Mouse (Mus musculus): ENCODE measurements at regions not wholly inside any gene's neighbourhood (a gene's known extent, or its start where the extent isn't known, plus 50 kb on each side); places are given as distances from the start of the nearest gene placed in this dataset.
A peak's percentile ranks its signal among the peaks of the same experiment; 100 is the strongest.
"Not testable (repeated sequence)": the region's sequence is repeated elsewhere in the genome, so short reads cannot be mapped to it uniquely, and the experiment has no call there.

GRCm38 (mm10) chr14:37571971-37572370, 436.9 kb upstream of the Ghitm start:
- DNase-seq (ENCODE audit: low spot score): no peak

DNA sequence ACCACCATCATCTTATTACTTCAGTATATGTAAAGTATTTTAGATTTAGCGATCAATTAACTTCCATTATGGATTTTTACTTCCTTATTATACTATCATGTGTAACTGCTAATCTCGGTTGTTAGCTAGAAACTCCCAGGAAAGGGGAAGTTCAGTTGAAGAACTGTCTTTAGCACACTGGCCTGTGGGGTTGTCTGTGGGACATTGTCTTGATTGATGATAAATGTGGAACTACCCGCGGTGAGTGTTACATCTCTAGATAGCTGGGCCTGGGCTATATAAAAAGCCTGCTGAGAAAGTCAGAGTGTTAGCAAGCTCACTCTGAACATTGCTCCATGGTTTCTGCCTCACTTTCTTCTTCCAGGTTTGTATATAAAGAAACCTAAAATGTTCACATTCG, 423.2 kb upstream of the Ghitm start:
- DNase-seq (ENCODE audit: low spot score): no peak

DNA sequence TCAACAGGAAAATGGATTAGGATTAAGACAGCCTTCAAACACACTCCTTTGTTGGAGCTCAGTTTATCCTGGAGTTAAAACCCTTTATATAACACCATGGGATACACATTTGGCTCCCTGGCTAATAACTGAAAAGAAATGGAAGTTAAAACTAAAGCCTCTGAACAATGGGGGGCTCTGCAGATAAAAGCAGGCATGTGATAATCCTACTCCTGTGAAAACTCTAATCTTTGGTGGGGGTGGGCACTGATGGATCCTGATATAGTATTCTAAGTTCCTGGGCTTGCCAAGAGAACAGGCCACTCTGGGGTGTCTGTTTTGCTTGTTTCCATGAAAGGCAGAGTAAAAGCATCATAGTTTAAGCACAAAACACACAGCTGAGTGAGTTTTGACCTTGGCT, 388.5 kb upstream of the Ghitm start:
- no peak for DNase-seq (ENCODE audit: low spot score)

GRCm38 (mm10) chr14:37520631-37521030, 385.6 kb upstream of the Ghitm start:
- not testable (repeated sequence) for DNase-seq (ENCODE audit: low spot score)

DNA sequence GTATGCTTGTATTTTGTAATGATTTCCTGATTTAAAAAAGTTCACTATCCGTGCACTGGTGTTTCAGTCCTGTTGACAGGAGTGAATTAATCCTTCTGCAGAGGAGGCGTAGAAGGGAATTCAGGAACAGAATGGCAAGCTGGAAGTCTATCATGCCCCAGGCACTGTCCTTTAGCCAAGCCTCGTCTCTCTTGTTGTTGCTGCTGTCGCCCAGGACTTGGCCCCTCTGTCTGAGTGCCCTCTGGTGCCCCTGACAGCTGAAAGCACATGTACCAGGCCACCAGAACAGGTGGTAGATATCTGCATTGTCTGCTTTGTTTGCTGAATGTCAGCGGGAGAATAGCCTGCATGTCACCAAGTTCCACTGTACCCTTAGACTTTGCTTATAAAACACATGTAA, 370.2 kb upstream of the Ghitm start:
- no peak for DNase-seq (ENCODE audit: low spot score)

GRCm38 (mm10) chr14:37490711-37491110, 355.6 kb upstream of the Ghitm start:
- no peak for DNase-seq (ENCODE audit: low spot score)

DNA sequence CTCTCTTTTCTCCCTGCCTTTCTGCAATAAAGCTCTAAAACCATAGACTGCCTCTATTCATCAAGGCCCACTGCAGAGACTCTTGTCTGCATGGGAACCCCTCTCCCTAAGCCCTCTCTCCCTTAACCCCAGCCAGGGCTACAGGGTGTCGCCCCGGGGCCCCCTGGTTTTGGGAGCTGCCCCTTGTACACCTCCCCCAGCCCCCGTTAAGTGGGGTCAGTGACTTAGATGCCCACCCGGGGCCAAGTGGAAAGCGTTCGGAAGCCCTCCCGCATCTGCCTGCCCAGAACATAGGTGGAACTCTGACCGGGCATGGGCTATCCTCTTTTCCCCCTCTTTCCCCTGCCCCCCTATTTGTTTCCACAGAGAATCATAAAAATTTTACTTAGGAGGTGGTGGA, 350.2 kb upstream of the Ghitm start:
- no peak for DNase-seq (ENCODE audit: low spot score)

DNA sequence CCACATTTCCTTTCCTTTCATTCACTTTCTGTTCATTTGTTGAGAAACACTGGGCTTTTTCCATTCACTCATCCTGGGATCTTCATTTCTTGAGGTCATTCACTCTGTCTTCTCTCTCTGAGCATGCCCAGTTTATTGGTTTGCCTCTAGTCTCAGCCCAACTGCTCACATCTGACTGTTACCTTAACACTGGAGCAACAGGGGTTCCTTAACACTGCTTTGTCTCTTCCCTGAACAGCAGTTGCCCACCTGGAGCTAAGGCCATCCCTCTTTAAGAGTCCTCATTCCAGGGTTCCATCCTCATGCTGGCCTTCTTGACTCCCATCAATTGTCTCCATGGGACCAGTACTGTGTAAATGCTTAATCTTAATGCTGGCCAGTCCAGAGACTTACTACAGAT, 342.5 kb upstream of the Ghitm start:
- no peak for DNase-seq (ENCODE audit: low spot score)

DNA sequence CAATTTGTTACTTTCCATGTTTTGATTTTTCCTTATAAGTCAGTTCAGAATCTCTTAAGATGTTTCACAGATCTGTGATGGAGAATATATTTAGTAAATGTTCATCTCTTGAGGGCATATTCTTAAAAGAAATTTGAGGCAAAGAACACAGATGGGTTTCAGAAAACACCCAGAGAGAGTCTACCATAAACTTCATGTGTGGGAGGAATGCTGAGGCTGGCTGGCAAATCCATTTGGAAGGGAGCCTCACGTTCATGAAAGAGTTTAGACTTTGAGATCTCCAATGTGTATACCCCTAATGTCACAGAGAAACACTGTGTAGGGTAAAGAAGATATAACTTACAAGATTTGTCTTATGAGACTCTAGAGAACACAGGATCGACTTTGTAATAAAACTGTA, 333.6 kb upstream of the Ghitm start:
- DNase-seq (ENCODE audit: low spot score): no peak

DNA sequence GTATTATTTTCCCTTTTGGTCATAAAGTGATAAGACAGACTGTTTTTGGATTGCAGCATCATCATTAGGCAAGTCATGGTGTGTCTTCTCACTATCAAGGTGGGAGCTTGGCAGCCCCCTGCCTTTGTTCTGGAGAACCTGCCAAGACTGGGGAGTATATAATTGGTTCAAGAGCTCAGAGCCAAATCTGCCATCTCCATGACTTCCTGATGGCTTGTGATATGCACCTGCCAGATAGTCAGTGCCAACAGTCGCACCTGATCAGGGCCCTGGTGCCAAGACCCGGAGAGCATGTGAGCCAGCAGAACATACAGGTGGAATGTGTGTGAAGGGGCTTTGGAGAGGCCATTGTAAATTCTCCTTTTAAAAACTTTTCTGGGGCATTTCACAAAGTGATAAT, 305.8 kb upstream of the Ghitm start:
- no peak for DNase-seq (ENCODE audit: low spot score)

DNA sequence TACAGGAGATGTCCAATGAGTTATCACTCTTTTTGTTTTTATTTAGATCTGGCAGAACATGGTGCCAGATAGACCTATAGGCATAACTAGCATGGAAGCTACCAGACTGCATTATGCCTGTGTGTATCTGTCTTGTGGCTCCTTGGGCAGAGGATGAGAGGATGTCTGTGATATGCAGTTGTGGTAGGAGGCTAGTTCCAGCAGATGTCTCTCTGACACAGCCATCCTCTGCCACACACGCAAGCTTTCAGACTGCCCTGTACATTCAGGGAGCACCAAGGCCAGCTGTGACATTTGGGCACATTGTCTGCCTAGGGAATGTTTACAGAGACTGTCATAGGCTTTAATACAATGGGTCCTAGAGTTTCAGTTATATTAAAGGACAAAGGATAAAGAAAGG, 295.6 kb upstream of the Ghitm start:
- DNase-seq (ENCODE audit: low spot score): no peak

- DNase-seq (ENCODE audit: low spot score): no peak
Observed at GRCm38 (mm10) chr14:37425506-37425905, 290.4 kb upstream of the Ghitm start.

DNA sequence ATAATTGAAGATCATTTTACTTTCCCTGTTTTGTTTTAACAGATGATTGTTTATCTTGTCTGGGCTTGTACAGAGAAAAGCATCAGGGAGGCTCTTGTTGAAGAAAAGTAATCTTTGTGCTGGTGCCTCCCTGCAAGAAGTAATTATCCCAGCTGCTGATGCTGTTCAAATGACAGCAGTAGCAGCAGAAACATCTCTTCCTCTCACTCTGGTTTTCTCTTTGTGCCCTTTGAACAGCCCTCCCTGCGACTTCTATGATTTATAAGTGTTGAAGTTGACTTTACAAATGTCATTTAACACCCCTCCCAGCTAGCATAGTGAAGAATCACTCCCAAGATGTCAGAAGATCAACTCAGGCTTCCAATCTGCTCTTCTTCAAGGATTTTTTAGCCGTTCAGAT, 286.5 kb upstream of the Ghitm start:
- no peak for DNase-seq (ENCODE audit: low spot score)

GRCm38 (mm10) chr14:37412583-37412982, 277.5 kb upstream of the Ghitm start:
- not testable (repeated sequence) for DNase-seq (ENCODE audit: low spot score)

- DNase-seq (ENCODE audit: low spot score): no peak
Observed at GRCm38 (mm10) chr14:37371972-37372371, 236.9 kb upstream of the Ghitm start.

DNA sequence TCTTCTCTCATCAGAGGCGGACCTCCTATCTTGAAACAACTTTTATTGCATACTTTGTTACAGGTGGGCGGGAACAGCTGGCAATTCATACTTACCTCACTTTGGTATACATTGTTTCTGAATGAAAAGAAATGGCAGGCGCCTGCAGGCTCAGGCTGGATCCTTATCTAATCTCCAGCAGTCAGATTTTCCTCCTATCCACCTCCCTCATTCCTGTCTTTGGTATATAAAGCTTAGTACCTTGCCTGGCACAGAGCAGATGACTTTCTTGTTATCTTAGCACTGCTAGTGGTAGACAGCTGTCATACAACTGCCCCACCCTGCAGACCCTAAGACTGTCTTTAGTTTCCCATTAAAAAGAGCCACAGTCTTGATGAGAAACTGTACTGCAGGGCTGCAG, 226.8 kb upstream of the Ghitm start:
- DNase-seq (ENCODE audit: low spot score): peak; percentile 31

DNA sequence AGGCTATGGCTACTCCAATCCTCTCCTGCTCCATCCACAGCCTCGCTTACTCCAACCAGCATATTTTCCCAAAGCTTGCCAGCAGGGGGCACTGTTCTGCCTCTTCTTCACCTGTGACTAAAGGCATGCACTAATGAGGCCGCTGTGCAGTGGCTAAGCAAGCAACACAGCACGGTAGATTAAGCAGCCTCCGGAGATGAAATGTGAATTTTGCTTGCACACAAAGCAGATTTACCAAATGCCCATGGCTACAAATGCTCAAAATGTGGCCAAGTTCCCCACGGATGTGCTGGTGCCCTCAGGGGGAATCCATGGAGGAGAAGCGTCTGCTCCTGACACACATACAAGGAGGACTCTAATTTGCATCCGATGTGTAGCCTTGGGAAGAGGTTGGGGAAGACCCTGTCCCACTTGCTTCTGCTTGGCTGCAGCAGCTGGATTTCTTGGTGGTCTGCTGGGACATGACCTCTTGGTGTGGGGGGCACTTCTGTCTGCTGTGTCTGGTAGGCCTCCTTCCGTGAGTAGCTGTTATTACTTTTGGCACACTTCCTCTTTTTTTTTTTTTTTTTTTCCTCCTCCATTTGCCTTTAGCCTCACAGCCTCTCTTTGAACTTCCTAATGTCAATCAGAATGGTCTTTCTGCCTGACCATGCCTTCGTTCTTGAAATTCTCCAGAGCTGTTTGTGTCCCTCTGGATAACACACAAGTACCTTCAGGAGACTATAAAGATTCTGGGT, 221.1 kb upstream of the Ghitm start:
- peak; percentile 67 for DNase-seq (ENCODE audit: low spot score)

DNA sequence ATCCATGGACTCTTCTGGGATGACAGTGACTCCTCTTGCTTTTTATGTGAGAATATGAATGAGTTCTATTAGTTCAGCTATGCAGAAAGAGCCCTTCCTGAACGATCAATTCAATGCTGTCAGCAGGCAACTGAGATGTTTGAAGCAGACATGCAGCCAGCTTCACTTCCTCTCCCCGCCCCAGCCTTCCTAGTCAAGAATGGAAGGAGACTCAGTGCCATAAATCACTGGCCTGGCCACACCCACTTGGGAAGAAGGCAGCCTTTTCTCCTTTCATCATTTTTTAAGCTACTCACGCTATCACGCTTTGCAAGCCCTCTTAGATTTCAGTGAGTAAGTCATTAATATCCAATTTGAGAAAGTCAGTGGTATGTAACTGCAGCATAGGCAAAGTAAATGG, 188.3 kb upstream of the Ghitm start:
- DNase-seq (ENCODE audit: low spot score): no peak

GRCm38 (mm10) chr14:37315239-37315895, 180.3 kb upstream of the Ghitm start:
- DNase-seq (ENCODE audit: low spot score): no peak

DNA sequence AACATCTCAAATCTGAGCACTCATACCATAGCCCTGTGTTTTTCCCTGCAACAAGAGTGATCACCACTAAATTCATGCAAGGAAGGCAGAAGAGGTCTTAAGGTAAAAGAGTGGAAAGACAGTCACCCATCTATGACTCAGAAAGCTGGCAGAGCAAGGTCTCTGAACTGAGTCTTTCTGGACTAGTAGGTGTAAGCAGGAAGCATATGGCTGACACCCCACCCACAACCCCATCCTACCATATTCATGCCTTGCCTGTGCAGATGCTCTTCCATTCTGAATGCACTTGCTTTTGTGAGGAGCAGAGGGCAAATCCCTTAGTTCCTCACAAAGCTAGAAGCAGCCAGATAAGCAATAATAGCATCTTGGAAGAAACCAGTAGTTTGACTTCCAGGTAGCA, 178.8 kb upstream of the Ghitm start:
- no peak for DNase-seq (ENCODE audit: low spot score)

- DNase-seq (ENCODE audit: low spot score): no peak
Observed at GRCm38 (mm10) chr14:37312887-37313286, 177.8 kb upstream of the Ghitm start.

DNA sequence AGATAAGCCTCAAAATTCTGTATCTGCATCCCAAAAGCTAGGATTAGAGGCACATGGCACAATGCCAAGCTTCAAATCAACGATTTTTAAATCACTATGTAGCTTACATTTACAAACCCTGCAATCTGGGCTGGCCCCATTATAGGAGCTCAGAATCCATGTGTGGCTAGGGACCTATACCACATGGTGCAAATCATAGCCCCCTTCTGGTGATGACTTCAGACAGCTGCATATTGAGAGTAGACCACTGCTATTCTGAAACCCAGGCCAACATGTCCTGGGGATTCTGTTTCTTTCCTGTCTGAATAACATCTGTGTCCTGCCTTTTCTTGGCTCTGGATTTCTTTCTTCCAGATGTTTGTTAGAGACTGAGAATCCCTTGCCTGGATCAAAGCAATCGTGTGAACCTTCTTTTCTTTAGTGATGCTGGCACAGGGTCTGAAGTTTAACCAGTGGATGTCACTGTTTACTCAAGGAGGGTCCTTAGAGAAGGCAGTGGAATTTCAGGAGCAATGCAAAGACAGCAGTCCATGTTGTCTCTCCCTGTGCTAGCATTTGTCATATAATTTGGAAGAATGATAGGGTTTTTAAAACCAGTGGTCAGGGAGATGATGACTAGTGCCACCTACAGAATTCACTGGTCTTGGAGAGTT, 171.7 kb upstream of the Ghitm start:
- DNase-seq (ENCODE audit: low spot score): no peak

DNA sequence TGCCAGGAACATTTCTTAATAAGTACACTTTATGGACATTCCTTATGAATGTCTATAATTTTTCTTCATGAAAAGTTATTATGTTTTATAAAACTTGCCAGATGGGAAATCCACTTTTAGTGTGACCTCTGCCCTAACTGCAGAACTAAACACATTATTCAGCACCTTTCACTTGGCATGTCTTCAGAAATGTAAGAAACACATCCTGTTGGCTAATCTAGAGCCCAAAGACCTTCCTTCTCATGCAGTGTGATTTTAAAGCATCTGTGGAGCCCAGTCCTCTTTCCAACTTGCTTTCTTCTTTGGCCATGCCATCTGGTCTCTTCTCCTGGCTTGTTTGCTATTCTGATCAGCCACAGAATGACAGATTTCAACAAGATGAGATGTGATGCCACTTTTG, 163.6 kb upstream of the Ghitm start:
- DNase-seq (ENCODE audit: low spot score): no peak
